Mouse (Mus musculus) intestine, embryonic 14.5 days (tissue): ENCODE measurements at regions not wholly inside any gene's neighbourhood (a gene's known extent, or its start where the extent isn't known, plus 50 kb on each side); places are given as distances from the start of the nearest gene placed in this dataset.

Experiments
- ATAC-seq: fragments of 200-750 bp; cut with Nextera tagmentation; replicated peaks from 2 replicates; pipeline ENCODE4 v1.8.0; 2017; ENCODE audit warnings: low read depth, moderate number of reproducible peaks, moderate TSS enrichment, moderate library complexity; ENCODE audit not compliant: low FRiP score, low TSS enrichment
- DNase-seq: peaks from one replicate; pipeline ENCODE4 v3.0.0-alpha.2; 2018; ENCODE audit warnings: low spot score
- H3K27ac ChIP-seq: fragments of 300-500 bp; sonication (generic); 2 replicates; pipeline ENCODE4 v1.5.1; 2014; ENCODE audit warnings: low read depth, mild to moderate bottlenecking, control low read depth
- H3K27me3 ChIP-seq: fragments of 300-500 bp; sonication (generic); replicated peaks from 2 replicates; pipeline ENCODE4 v1.6.1; 2014; ENCODE audit warnings: low read length, control low read depth; ENCODE audit not compliant: control insufficient read depth, insufficient read depth
- H3K36me3 ChIP-seq: fragments of 300-500 bp; sonication (generic); 2 replicates; pipeline ENCODE4 v1.6.1; 2014; ENCODE audit warnings: low read length, control low read depth; ENCODE audit not compliant: control insufficient read depth, insufficient read depth
- H3K4me1 ChIP-seq: fragments of 300-500 bp; sonication (generic); replicated peaks from 2 replicates; pipeline ENCODE4 v1.6.1; 2014; ENCODE audit warnings: low read length, control low read depth, mixed read lengths; ENCODE audit not compliant: control insufficient read depth, insufficient read depth
- H3K4me2 ChIP-seq: fragments of 300-500 bp; sonication (generic); 2 replicates; pipeline ENCODE4 v1.6.1; 2014; ENCODE audit warnings: low read length
- H3K4me3 ChIP-seq: fragments of 300-500 bp; sonication (generic); 2 replicates; pipeline ENCODE4 v1.5.1; 2014; ENCODE audit warnings: low read depth, low read length, control low read depth, mixed read lengths
- H3K9ac ChIP-seq: fragments of 300-500 bp; sonication (generic); 2 replicates; pipeline ENCODE4 v1.6.1; 2014; ENCODE audit warnings: mild to moderate bottlenecking, low read length
- H3K9me3 ChIP-seq: fragments of 300-500 bp; sonication (generic); 2 replicates; pipeline ENCODE4 v1.6.1; 2016; ENCODE audit warnings: low read length, control low read depth; ENCODE audit not compliant: control insufficient read depth
- WGBS: fragments of 180-500 bp; shearing (Covaris S2); extraction: QIAGEN DNeasy Blood & Tissue Kit; methylation state at CpG from one replicate; pipeline ENCODE4 v1.1.7; 2014; 5-methylcytosine and 5-hydroxymethylcytosine counted together

- ATAC-seq, result no peak
- no peaks in the 10 kb centered on the region for H3K27me3 ChIP-seq
- H3K4me1 ChIP-seq, result no peaks in the 10 kb centered on the region
- H3K9ac ChIP-seq, result no peak overlapping the region
- DNase-seq, result no peak
- no peak overlapping the region for H3K4me2 ChIP-seq
- no peaks in the 10 kb centered on the region for H3K36me3 ChIP-seq
- 88% methylated on average over 8 of the region's 8 CpGs for WGBS
- no peak overlapping the region for H3K4me3 ChIP-seq
- no peaks in the 10 kb centered on the region for H3K9me3 ChIP-seq
- no peak overlapping the region for H3K27ac ChIP-seq
Measured at GRCm38 (mm10) chr6:51727191-51727590, 203.5 kb downstream of the Snx10 start.

- Histone ChIP-seq H3K27ac (no peak overlapping the region), H3K9me3 (no peaks in the 10 kb centered on the region), H3K36me3 (no peaks in the 10 kb centered on the region), H3K4me2 (no peak overlapping the region), H3K27me3 (no peaks in the 10 kb centered on the region), H3K9ac (no peak overlapping the region), H3K4me3 (no peak overlapping the region), H3K4me1 (no peaks in the 10 kb centered on the region)
- no peak for DNase-seq
- ATAC-seq, result no peak
- 70% methylated on average over 10 of the region's 10 CpGs for WGBS
Measured at GRCm38 (mm10) chr6:51728816-51729562, 205.3 kb downstream of the Snx10 start.

GRCm38 (mm10) chr6:51730564-51731351 is 207.1 kb downstream of the Snx10 start:
- no peak for ATAC-seq
- Histone ChIP-seq H3K4me1 (no peaks in the 10 kb centered on the region), H3K27me3 (no peaks in the 10 kb centered on the region), H3K9me3 (no peaks in the 10 kb centered on the region), H3K36me3 (no peaks in the 10 kb centered on the region), H3K4me3 (no peak overlapping the region), H3K4me2 (no peak overlapping the region), H3K9ac (no peak overlapping the region), H3K27ac (no peak overlapping the region)
- WGBS, result 56% methylated on average over 17 of the region's 17 CpGs
- DNase-seq, result no peak

- ATAC-seq (no peak), DNase-seq (no peak)
- Histone ChIP-seq H3K9ac (no peak overlapping the region), H3K4me2 (no peak overlapping the region), H3K4me1 (no peaks in the 10 kb centered on the region), H3K4me3 (no peak overlapping the region), H3K36me3 (no peaks in the 10 kb centered on the region), H3K27ac (no peak overlapping the region), H3K27me3 (no peaks in the 10 kb centered on the region), H3K9me3 (no peaks in the 10 kb centered on the region)
- WGBS, result 77% methylated on average over 11 of the region's 11 CpGs
Measured at GRCm38 (mm10) chr6:51732298-51732895, 208.7 kb downstream of the Snx10 start.

GRCm38 (mm10) chr6:51736051-51736450 is 212.3 kb downstream of the Snx10 start:
- DNase-seq, result no peak
- Histone ChIP-seq H3K27ac (no peak overlapping the region), H3K4me3 (no peak overlapping the region), H3K27me3 (no peaks in the 10 kb centered on the region), H3K9me3 (no peaks in the 10 kb centered on the region), H3K36me3 (no peaks in the 10 kb centered on the region), H3K9ac (no peak overlapping the region), H3K4me2 (no peak overlapping the region), H3K4me1 (no peaks in the 10 kb centered on the region; the same call in 1 of the 2 replicates)
- WGBS, result 57% methylated on average over 5 of the region's 5 CpGs
- no peak for ATAC-seq

GRCm38 (mm10) chr6:51743105-51743660 is 219.5 kb downstream of the Snx10 start:
- WGBS, result 45% methylated on average over 15 of the region's 15 CpGs
- no peak for ATAC-seq
- H3K4me3 ChIP-seq, result 0 out of 2 replicates have a peak overlapping the region, but pooled peaks have one; percentile 4
- DNase-seq, result no peak
- H3K9me3 ChIP-seq, result no peaks in the 10 kb centered on the region
- H3K36me3 ChIP-seq, result no peaks in the 10 kb centered on the region
- peaks cover 14% of the 10 kb centered on the region for H3K4me1 ChIP-seq
- H3K27ac ChIP-seq, result no peak overlapping the region
- no peaks in the 10 kb centered on the region for H3K27me3 ChIP-seq
- H3K9ac ChIP-seq, result no peak overlapping the region
- H3K4me2 ChIP-seq, result peak overlapping the region; percentile 37

GRCm38 (mm10) chr6:51744607-51745006 is 220.9 kb downstream of the Snx10 start:
- no peak for DNase-seq
- Histone ChIP-seq H3K4me3 (no peak overlapping the region), H3K27me3 (no peaks in the 10 kb centered on the region), H3K9ac (no peak overlapping the region), H3K4me2 (no peak overlapping the region), H3K27ac (no peak overlapping the region), H3K9me3 (no peaks in the 10 kb centered on the region), H3K36me3 (no peaks in the 10 kb centered on the region), H3K4me1 (peaks cover 14% of the 10 kb centered on the region)
- ATAC-seq, result no peak
- WGBS, result 56% methylated on average over 2 of the region's 2 CpGs

GRCm38 (mm10) chr6:51754239-51754681 is 230.6 kb downstream of the Snx10 start:
- H3K4me2 ChIP-seq, result no peak overlapping the region

More at GRCm38 (mm10) chr6:51754239-51754681, 230.6 kb downstream of the Snx10 start:
- no peak overlapping the region for H3K9ac ChIP-seq
- H3K9me3 ChIP-seq, result no peaks in the 10 kb centered on the region
- no peak overlapping the region for H3K4me3 ChIP-seq
- H3K4me1 ChIP-seq, result no peaks in the 10 kb centered on the region
- ATAC-seq (no peak), DNase-seq (no peak)
- no peaks in the 10 kb centered on the region for H3K36me3 ChIP-seq
- H3K27ac ChIP-seq, result no peak overlapping the region
- H3K27me3 ChIP-seq, result no peaks in the 10 kb centered on the region
- WGBS, result 59% methylated on average over 8 of the region's 8 CpGs
